Mouse (Mus musculus) bone marrow macrophage, adult 2 months (primary cell): Measurements from ENCODE around the gene Fbxo11.

Source experiments
- CTCF ChIP-seq: IDR thresholded peaks from 2 replicates; pipeline ENCODE4 v1.5.1; 2012; ENCODE audit warnings: low read depth, mild to moderate bottlenecking, low read length, moderate library complexity
- POLR2A ChIP-seq: IDR thresholded peaks from 2 replicates; pipeline ENCODE4 v1.6.1; 2012; ENCODE audit warnings: mild to moderate bottlenecking, low read depth, low read length, borderline replicate concordance

GRCm38 (mm10) chr17:87992154-87992553 lies 72.9 kb downstream of the Fbxo11 start:
- TF ChIP-seq POLR2A (no peak), CTCF (no peak)
